Mouse (Mus musculus) lung, postnatal 4 days (tissue): ENCODE measurements around the gene Fam169b.

Experiments used
- DNase-seq, 2 experiments: peaks; one replicate each; pipeline ENCODE4 v3.0.0; 2021

Fam169b gene

DNA sequence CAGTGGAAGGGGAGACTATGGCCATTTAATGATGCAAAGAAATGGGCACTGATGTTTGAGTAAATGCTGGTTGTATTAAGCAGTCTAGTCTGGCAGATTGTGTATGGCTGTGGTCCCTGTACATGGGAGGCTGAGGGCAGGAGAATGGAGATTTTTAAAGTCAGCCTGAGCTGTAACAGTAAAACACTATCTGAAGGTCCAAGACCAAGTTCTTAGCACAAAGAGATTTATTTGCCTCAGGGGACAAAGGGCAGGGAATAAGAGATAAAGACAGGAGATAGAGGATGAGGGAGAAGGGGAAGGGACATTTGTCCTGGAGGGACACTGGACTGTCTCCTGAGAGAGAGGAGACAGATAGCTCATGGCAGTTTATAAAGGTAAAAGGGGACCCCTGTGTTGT, at the start of gene Fam169b:
Gene Fam169b (plus strand): TSS at position 325 of the 400 bp plus-strand sequence.
- DNase-seq: no peak

GRCm38 (mm10) chr7:68224006-68224405, 49.6 kb upstream of the Fam169b start:
- no peak for DNase-seq

DNA sequence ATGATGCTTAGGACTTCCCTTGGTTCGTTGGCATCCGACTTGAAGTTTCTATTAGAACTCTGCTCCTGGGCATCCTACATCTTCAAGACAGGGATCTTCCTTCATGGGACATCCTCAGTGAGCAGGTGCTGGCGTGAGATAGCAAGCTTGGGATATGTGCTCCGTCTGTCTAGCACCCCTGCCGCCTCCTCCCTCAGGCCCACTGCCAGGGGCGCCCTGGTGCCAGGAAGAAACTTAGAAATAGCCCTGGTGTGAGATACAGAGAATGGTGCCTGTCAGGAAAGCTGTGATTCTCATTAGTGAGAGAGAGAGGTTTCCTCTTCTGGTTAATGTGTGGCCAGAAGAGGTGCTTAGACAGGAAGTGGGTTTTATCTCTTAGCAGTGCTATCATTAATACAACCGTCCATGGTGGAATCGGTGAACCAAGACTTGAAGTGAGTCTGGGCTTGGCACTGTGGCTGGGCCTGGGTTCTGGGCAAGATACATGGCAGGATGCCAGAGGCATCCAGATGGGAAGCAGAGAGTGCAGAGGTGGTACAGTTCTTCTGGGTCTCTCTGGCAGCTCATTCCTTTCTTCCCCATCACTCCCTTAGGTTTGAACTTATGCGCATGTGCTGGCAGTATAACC, 48.1 kb upstream of the Fam169b start:
- no peak for DNase-seq

DNA sequence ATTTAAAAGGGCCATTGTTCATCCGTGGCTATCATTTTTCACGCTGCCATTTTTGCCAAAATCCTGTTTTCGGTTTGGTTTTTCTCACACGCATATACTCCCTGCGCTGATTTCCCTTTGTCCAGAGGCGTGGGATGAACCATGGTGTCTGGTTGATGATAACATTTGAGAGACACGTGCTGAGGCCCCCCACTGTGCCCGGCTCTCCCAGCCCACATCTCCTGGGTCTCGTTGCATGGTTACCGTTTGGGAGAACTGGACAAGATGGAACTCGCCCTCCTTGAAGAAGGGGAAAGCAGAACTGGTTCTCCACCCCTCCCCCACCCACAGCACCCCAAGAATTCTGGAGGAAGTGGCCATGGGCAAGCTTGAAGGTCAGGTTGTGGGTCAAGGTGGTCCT, 46.6 kb upstream of the Fam169b start:
- DNase-seq: no peak

- DNase-seq: no peak
These were observed 46.0 kb upstream of the Fam169b start for GRCm38 (mm10) chr7:68227621-68228020.

GRCm38 (mm10) chr7:68228491-68228890, 45.1 kb upstream of the Fam169b start:
- DNase-seq: no peak

- no peak for DNase-seq
These were observed 42.8 kb upstream of the Fam169b start for GRCm38 (mm10) chr7:68230831-68231230.

- DNase-seq: no peak
These were observed 41.1 kb upstream of the Fam169b start for GRCm38 (mm10) chr7:68232521-68232920.

DNA sequence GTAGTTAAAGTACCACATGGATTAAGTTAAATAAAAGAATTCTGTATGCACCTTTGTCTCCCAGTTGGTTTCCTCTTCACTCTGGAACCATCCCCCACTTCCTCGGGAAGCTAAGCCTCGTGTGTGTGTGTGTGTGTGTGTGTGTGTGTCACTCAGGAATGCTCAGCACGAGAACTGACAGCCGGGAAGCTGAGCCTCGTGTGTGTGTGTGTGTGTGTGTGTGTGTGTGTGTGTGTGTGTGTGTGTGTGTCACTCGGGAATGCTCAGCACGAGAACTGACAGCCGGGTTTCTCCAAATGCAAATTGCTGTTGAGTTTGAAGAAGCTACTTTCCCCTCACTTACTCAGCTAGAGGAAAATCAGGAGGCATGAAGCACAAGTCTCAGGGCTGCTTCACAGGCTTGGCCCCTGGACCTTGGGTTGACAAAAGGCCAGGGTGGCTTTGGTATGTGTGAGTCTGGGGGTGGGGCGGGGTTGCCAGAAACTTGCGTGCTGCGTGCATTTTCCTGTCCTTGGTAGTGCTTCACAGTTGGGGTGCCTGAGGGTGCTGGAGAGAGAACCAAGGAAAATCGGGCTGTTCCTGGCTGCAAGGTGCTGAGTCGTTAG, 39.9 kb upstream of the Fam169b start:
- peak; percentile 62 to 79 for DNase-seq

DNA sequence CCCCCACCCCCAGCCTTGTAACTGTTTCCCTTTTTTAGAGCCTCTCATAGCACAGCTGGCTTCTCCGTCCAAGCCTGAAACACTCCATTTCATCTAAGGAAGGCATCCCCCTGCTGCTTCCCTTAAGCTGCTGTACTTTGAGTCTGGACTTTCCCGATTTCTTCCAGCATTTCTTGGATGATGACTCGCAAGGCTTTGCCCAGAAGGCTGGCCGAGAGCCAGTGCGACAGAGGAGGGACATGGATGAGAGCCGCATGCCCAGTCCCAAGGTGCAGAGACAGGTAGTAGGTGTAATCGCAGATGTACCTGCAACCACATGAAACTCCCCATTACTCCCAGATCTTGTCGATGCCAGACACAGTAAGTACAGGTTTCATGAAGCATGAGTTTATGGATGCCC, 36.8 kb upstream of the Fam169b start:
- no peak for DNase-seq

- DNase-seq: no peak
These were observed 34.3 kb upstream of the Fam169b start for GRCm38 (mm10) chr7:68239220-68239827.

DNA sequence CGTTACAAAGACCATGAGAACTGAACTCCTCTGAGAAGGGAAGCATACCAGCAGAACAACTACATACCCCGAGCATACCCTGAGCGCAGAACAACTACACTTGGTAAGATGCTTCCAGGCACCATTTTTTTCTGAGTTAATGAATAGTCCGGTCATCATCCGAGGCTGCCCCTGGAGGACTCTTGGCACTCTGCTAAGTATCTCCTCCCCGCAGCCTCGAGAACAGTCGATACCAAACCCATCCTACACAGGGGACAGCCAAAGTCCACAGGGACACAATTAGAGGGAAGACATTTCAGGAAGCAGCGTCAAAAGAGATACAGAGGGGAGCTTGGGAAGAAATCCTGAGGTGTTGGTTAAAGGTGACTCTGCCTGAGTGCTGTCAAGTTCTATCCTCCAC, 32.4 kb upstream of the Fam169b start:
- no peak for DNase-seq

GRCm38 (mm10) chr7:68245681-68246080, 28.0 kb upstream of the Fam169b start:
- no peak for DNase-seq

DNA sequence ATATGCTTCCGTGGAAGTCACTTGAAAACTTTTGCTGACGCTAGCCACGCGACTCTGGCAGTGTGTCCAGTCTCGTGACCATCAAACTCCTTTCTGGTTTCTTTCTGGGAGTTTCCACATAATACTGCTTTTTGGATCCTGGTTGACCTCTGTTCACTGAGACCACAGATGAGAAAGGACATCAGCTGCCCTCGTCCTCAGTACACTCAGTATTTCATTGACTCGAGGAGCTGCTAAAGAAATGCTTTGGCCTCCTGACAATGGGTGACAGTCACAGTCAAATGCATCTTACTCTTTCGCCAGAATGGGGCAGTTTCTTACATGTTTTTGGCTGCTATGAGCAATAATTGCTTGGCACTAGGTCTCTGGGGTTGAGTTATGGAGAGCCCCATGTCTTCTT, 27.4 kb upstream of the Fam169b start:
- DNase-seq: no peak

DNA sequence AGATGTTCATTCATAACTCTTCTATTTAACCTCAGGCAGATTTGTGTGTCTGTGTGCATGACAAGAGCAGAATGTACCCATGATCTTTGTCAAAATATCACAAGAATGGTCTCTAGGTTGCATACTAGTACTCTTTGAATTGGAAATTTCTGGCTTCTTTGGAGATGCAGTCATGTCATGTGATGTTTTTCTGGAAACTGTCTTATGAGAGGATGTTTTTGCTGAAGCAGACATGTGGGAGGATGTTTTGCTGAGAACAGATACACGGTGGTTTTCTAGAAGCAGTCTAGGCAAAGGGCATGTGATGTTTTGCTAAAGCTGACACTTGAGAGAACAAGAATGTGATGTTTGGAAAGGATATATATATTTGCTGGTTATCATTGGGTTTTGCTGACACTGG, 23.2 kb upstream of the Fam169b start:
- DNase-seq: no peak

DNA sequence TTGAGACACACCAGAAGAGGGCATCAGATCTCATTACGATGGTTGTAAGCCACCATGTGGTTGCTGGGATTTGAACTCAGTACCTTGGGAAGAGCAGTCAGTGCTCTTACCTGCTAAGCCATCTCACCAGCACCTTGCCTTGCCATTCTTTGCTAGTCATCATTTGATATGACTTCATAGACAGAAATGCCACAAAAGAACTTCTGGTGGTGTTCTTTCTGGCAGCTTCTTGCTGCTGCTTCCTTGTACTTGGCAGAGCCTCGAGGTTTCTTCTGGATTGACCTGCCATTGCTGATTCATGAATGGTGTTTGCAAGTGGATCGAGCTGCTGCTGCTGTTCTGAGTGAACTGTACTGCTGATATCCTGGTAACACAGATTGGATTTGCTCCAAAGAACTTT, 22.7 kb upstream of the Fam169b start:
- no peak for DNase-seq

DNA sequence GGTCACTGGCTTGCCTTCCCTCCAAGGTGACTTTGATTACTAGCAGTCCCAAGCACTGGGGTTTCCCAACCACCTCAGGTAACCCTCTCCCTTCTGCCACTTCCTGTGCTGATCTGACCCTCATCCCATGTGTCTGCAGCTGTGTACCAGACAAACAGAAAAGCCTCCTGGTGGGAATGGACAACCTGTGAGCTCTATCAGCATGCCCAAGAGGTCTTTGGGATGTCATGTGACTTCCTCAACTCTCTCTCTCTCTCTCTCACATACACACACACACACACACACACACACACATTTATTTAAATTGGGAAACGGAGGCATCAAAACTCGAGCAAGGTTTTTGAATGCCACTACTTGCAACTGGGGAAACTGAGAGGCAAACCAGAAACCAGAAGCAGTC, 15.9 kb upstream of the Fam169b start:
- no peak for DNase-seq

DNA sequence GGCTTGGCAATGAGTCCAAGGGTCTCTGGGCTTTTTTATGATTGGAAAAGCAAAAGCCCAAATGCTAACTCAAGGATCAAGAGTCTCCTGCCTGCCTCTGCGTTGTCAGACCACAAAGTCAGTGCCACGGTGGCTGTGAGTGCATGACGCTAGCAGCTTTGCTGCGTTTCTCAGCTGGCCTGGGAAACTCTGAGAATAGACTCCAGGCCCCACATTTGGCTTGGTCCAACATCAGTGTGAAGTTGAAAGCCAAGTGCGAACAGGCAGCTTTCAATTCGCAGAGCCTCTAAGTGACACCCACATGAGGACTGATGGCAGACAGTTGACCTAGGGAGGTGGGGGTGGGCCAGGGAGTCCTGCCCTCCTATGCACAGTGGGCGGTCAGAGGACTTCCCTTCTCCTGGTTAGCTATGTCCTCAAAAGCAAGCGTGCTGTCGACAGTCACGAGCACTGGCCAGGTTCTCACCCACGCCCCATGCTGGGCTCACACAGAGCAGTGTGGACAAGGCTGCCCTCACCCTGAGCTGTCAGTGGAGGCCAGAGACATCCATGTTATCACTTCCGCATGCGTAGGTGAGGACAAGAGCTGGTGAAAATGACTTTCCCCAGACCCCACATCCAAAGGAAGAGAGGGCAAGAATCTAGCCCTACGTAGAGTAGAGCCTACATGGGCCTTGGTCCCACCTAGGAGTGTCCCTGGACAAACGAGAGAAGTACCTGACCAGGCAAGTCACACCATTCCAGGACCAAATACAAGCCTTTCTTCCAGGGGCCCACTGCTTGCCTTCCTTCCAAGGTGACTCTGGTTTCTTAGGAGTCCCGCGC, 15.1 kb upstream of the Fam169b start:
- peak in 1 of 2 experiments; percentile 25 for DNase-seq

DNA sequence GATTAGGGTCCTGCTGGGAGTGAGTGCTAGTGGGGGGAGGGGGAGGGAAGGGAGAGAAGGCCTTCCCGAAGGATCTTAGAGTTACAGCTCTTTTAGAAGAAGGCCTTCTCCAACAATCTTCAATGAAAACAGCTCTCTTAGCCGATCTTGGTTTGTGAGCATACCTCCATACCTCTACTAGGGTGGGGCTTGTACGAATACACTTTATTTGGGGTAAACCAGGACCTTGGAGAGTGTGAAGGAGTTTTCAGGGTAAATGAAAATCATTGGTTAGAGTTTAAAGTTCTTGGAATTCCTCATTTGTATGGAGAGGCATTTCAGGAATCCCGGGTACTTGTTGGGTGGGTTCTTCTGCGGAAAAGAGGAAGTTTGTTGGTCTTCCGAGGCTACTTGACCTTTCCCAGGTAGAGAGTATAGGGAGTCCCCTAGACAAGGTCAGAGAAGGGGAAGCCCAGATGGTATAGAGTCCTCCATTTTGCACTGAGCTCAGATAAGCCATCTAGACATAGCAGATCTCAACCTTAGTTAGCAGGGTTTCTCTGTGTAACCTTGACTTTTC, 14.0 kb upstream of the Fam169b start:
- no peak for DNase-seq

DNA sequence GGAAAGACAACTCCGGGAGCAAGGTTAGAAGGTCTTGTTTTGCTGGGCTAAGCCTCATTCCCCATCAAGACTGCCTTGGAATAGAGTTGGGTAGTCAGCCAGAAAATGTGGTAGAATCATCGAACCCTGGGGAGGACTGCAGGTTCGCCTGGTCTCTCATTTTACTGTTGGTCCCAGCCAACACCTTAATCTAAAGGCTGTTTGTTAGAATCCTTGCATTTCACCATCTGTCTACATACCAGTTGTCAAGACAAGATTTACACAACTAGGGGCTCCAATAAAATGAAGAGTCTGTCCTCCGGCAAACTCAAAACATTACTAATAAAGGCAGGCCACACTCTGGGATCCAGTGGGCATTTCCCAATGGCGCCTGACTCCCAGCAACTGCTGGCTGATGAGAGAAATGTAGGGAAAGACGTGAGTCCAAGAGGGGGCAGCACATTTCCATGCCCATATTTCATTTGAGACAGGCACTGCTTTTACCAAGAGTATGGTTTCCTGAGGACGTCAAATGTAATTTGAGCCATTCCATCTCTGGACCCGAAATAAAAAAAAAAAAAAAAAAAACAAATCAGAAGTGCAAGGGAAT, 10.9 kb upstream of the Fam169b start:
- no peak for DNase-seq

- DNase-seq: peak in 1 of 2 experiments; percentile 19
These were observed 10.2 kb upstream of the Fam169b start for GRCm38 (mm10) chr7:68263346-68264027.

- peak; percentile 55 to 68 for DNase-seq
These were observed 9.6 kb upstream of the Fam169b start, which contains the start of gene Pgpep1l for GRCm38 (mm10) chr7:68264028-68264453. Pgpep1l (minus strand) TSS chr7:68264233.
